In the genomic region with DNA sequence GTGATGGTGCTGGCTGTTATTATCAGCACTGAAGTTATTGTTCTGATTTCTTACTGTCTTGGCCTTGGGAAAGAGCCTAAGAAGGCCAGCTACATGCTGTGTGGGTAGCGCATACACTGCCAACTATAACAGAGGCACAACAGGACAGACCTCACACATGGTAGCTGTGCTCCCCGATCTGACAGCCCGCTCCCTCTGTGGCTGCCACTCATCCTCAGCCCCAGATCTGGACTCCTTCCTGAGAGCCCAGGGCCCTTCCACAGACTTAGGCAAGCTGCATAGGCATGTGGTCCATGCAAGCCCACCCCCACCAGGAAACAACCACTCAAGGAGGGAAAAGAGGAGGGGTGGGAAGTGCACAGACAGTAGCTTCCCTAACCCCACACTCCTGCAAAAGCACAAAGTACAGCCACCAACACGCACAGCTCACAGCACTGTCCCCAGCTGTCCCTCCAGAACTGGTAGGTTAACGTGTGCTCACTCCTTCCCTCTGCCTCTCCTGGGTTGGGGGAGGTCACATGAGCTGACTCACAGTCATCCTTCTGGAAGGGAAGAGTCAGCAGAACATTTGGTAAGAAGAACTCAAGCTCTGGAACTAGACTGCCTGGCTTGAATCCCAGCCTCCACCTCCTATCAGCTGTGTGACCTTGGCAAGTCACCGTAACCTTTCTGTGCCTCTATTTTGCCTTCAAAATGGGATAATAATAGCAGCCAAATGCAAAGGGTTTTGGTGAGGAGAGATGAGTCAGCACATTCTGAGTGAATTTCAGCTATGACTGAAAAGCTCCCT, we compare ENCODE assay signal across 7 mouse cellular contexts.
DNase-seq lines count a peak whose midpoint lies in the region; ATAC-seq and TF ChIP-seq lines count a peak whose summit lies in the region.

No protein-coding gene starts in this region.

- in situ Hi-C loops in ES-E14 (cut with MboI; ENCODE audit: low sequenced_read_pairs in 2 of 2, unreplicated experiment in 2 of 2): no loop called here

- peak overlapping the region; percentile 18; the same call in 1 of the 2 replicates for H3K9ac ChIP-seq in ES-E14 (ENCODE audit: insufficient read depth, low read depth, low read length, poor library complexity, severe bottlenecking)
- no peak overlapping the region for H3K9ac ChIP-seq in intestine, embryonic 15.5 days

- H3K36me3 ChIP-seq in ES-E14 (ENCODE audit: control insufficient read depth, insufficient read depth, low read length, poor library complexity, severe bottlenecking): no peaks in the 10 kb centered on the region; the same call in 1 of the 2 replicates
- H3K36me3 ChIP-seq in intestine, embryonic 15.5 days: no peaks in the 10 kb centered on the region

- no peak overlapping the region for H3K4me2 ChIP-seq in intestine, embryonic 15.5 days (replicated peaks)

- peaks cover 2 to 22% of the 10 kb centered on the region in 2 experiments; a peak in 3 of 4 replicates for H3K4me1 ChIP-seq in ES-E14 (ENCODE audit: control insufficient read depth in 2 of 2, insufficient read depth in 2 of 2, low read length in 2 of 2, poor library complexity in 1 of 2)
- H3K4me1 ChIP-seq in intestine, embryonic 15.5 days (replicated peaks): peaks cover 9% of the 10 kb centered on the region

- peak overlapping the region; percentile 46; the same call in 1 of the 2 replicates for H3K27ac ChIP-seq in ES-E14 (ENCODE audit: insufficient read depth, low read depth, low read length, poor library complexity, severe bottlenecking)
- 0 out of 2 replicates have a peak overlapping the region, but pooled peaks have one; percentile 27 for H3K27ac ChIP-seq in intestine, embryonic 15.5 days

- 44% methylated on average over 6 of the region's 6 CpGs for WGBS in intestine, embryonic 15.5 days

- DNase-seq in layer of hippocampus, adult 11-12 months (ENCODE audit: low spot score): peak; percentile 59
- DNase-seq in layer of hippocampus, adult 8-10 months (ENCODE audit: low spot score in 2 of 2): no peak
- DNase-seq in ES-E14 (ENCODE audit: low read depth, low spot score): no peak
- DNase-seq in adrenal gland, adult 8-10 months: peak; percentile 90
- no peak for DNase-seq in B cell, adult 2 months
- DNase-seq in thymus, postnatal 0 days (ENCODE audit: low spot score): no peak

- no peaks in the 10 kb centered on the region for H3K9me3 ChIP-seq in ES-E14 (ENCODE audit: control insufficient read depth, insufficient read depth, low read depth, low read length)
- no peaks in the 10 kb centered on the region for H3K9me3 ChIP-seq in intestine, embryonic 15.5 days

- H3K27me3 ChIP-seq in intestine, embryonic 15.5 days (replicated peaks): no peaks in the 10 kb centered on the region

- H3K4me3 ChIP-seq in ES-E14 (ENCODE audit: insufficient read depth in 1 of 2, low read depth in 1 of 2, low read length in 2 of 2, poor library complexity in 1 of 2, severe bottlenecking in 1 of 2): no peak overlapping the region
- H3K4me3 ChIP-seq in intestine, embryonic 15.5 days (replicated peaks): no peak overlapping the region

- ATAC-seq in intestine, embryonic 15.5 days: peak; percentile 61

TF ChIP-seq in ES-E14, 5 proteins besides CTCF, POLR2A, EP300 and RAD21:
- TF ChIP-seq MAFK (IDR thresholded peaks at IDR 0.05; ENCODE audit: insufficient read depth, low read depth, low read length) (peak; percentile 92), ZC3H11A (IDR thresholded peaks at IDR 0.05; ENCODE audit: borderline replicate concordance, low read depth, low read length) (no peak)
TF ChIP-seq in ES-E14: peak in this region for 1.

Comparison
In these comparisons a context has a peak if more than half of its experiments do, and no peak if none do; other contexts are left out.
1. DNase-seq: peak in layer of hippocampus, adult 11-12 months (single experiment) and adrenal gland, adult 8-10 months (single experiment); none in layer of hippocampus, adult 8-10 months (0 of 2), ES-E14 (single experiment), B cell, adult 2 months (0 of 2) and thymus, postnatal 0 days (single experiment).